Mouse (Mus musculus): ENCODE data around the gene Cbs.

DNA sequence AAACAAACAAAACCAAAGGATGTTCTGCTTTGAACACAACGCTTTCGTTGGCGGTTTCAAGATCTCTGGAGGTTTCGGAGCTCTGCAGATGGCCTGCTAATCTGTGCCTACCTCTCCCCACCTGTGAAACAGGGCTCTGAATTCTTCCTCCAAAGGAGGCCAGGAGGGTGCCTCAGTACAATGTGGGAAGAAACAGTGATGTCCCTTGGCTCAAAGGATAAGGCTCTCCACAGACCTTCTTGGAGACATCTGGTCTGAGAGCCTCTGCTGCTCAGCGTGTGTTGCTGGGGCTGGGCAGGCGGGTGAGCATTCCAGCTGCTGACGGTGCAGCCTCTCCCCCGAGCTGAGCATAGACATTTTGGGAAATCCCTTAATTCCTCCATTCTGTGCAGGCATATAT lies 40.5 kb upstream of the Cbs start, which contains the start of gene Cryaa:
- TF ChIP-seq POLR2A (IDR thresholded peaks at IDR 0.05; ENCODE audit: low read depth, low read length) (no peak), EP300 (IDR thresholded peaks at IDR 0.05; ENCODE audit: low read length) (no peak), SMC3 (IDR thresholded peaks at IDR 0.05; ENCODE audit: low read depth, low read length) (no peak), KAT2A (IDR thresholded peaks at IDR 0.05; ENCODE audit: insufficient replicate concordance, low read length) (no peak), CTCF (conservative IDR thresholded peaks at IDR 0.05 in 1 of 2, IDR thresholded peaks at IDR 0.05 in 1 of 2; ENCODE audit: low read depth in 2 of 2, low read length in 2 of 2) (no peak), CHD1 (IDR thresholded peaks at IDR 0.05; ENCODE audit: low read depth, low read length) (no peak)

All from CH12.LX (cell line).